Mouse (Mus musculus) MEL (cell line): ENCODE results near the gene Brms1. TPM values are rescaled to one million over a fixed set of nuclear protein-coding genes. Genes with fewer than 3 reads are reported as not detected.
A peak's percentile ranks its signal among the peaks of the same experiment; 100 is the strongest.

Source experiments
- DNase-seq: peaks from one replicate; pipeline ENCODE4 v3.0.0; 2011; ENCODE audit warnings: low read depth, low spot score
- H3K27ac ChIP-seq: 2 replicates; pipeline ENCODE4 v1.5.1; 2012; ENCODE audit warnings: low read depth, mild to moderate bottlenecking, control low read depth, low read length, moderate library complexity; ENCODE audit not compliant: control insufficient read depth
- H3K27me3 ChIP-seq, 2 experiments: fragments of 150-350 bp in 1 of 2; sonication (generic) in 1 of 2; 2 replicates each; pipeline ENCODE4 v1.6.1; 2012; ENCODE audit warnings: low read length in 2 of 2, mild to moderate bottlenecking in 2 of 2, improper control_type of control experiment in 1 of 2, moderate library complexity in 1 of 2; ENCODE audit not compliant: insufficient read depth in 2 of 2, control insufficient read depth in 1 of 2
- H3K36me3 ChIP-seq, 2 experiments: 2 replicates each; pipeline ENCODE4 v1.6.1; 2012 to 2014; ENCODE audit warnings: low read length in 2 of 2, improper control_type of control experiment in 1 of 2, inconsistent platforms in 1 of 2, mild to moderate bottlenecking in 1 of 2; ENCODE audit not compliant: insufficient read depth in 2 of 2, control insufficient read depth in 1 of 2
- H3K4me1 ChIP-seq, 2 experiments: fragments of 150-350 bp in 1 of 2; sonication (generic) in 1 of 2; 2 replicates each; pipeline ENCODE4 v1.6.1; 2012; ENCODE audit warnings: low read length in 2 of 2, improper control_type of control experiment in 1 of 2, mild to moderate bottlenecking in 1 of 2; ENCODE audit not compliant: insufficient read depth in 2 of 2, control insufficient read depth in 1 of 2
- H3K4me3 ChIP-seq, 2 experiments: fragments of 150-350 bp in 1 of 2; sonication (generic) in 1 of 2; 2 replicates each; pipeline ENCODE4 v1.5.1; 2012; ENCODE audit warnings: low read depth in 2 of 2, low read length in 2 of 2, mild to moderate bottlenecking in 2 of 2, moderate library complexity in 2 of 2, control low read depth in 1 of 2, improper control_type of control experiment in 1 of 2; ENCODE audit not compliant: control insufficient read depth in 1 of 2, insufficient read depth in 1 of 2
- H3K79me2 ChIP-seq: 2 replicates; pipeline ENCODE4 v1.6.1; 2012; ENCODE audit warnings: mild to moderate bottlenecking, low read length, moderate library complexity; ENCODE audit not compliant: control insufficient read depth, poor library complexity, insufficient read depth
- H3K9ac ChIP-seq: 2 replicates; pipeline ENCODE4 v1.6.1; 2012; ENCODE audit warnings: low read depth, mild to moderate bottlenecking, control low read depth, low read length, moderate library complexity; ENCODE audit not compliant: control insufficient read depth, poor library complexity, severe bottlenecking
- H3K9me3 ChIP-seq: fragments of 150-350 bp; sonication (generic); replicated peaks from 2 replicates; pipeline ENCODE4 v1.6.1; 2012; ENCODE audit warnings: mild to moderate bottlenecking, low read length, improper control_type of control experiment, moderate library complexity; ENCODE audit not compliant: insufficient read depth
- CHD1 ChIP-seq: IDR thresholded peaks from 2 replicates; pipeline ENCODE4 v1.6.1; 2012; ENCODE audit warnings: low read depth, mild to moderate bottlenecking, inconsistent platforms, low read length, improper control_type of control experiment
- CHD2 ChIP-seq: IDR thresholded peaks from 2 replicates; pipeline ENCODE4 v1.6.1; 2011; ENCODE audit warnings: low read length, improper control_type of control experiment
- CTCF ChIP-seq, 3 experiments: IDR thresholded peaks in 2 of 3; conservative IDR thresholded peaks in 1 of 3; 2 replicates each; pipeline ENCODE4 v1.5.1; 2011 to 2012; ENCODE audit warnings: low read length in 3 of 3, low read depth in 2 of 3, mild to moderate bottlenecking in 2 of 3, improper control_type of control experiment in 1 of 3, inconsistent platforms in 1 of 3, mixed read lengths in 1 of 3, moderate library complexity in 1 of 3; ENCODE audit not compliant: control insufficient read depth in 1 of 3, insufficient read depth in 1 of 3, poor library complexity in 1 of 3, severe bottlenecking in 1 of 3
- E2F4 ChIP-seq: IDR thresholded peaks from 2 replicates; pipeline ENCODE4 v1.6.1; 2011; ENCODE audit warnings: low read depth, low read length, improper control_type of control experiment, borderline replicate concordance
- ELF1 ChIP-seq: IDR thresholded peaks from 2 replicates; pipeline ENCODE4 v1.6.1; 2014; ENCODE audit warnings: low read depth, mild to moderate bottlenecking, inconsistent platforms, low read length, improper control_type of control experiment, moderate library complexity
- ETS1 ChIP-seq: IDR thresholded peaks from 2 replicates; pipeline ENCODE4 v1.6.1; 2012; ENCODE audit warnings: low read depth, mild to moderate bottlenecking, inconsistent platforms, low read length, improper control_type of control experiment, moderate library complexity
- MAFK ChIP-seq: IDR thresholded peaks from 2 replicates; pipeline ENCODE4 v1.6.1; 2011; ENCODE audit warnings: low read depth, mild to moderate bottlenecking, low read length, improper control_type of control experiment, borderline replicate concordance
- MAX ChIP-seq: IDR thresholded peaks from 2 replicates; pipeline ENCODE4 v1.6.1; 2011; ENCODE audit warnings: low read length, improper control_type of control experiment
- MEF2A ChIP-seq: IDR thresholded peaks from 2 replicates; pipeline ENCODE4 v1.6.1; 2014; ENCODE audit warnings: low read depth, mild to moderate bottlenecking, inconsistent platforms, low read length, improper control_type of control experiment; ENCODE audit not compliant: poor library complexity, insufficient replicate concordance, severe bottlenecking; ENCODE audit errors: extremely low read depth
- MYC ChIP-seq: IDR thresholded peaks from 2 replicates; pipeline ENCODE4 v1.6.1; 2011; ENCODE audit warnings: low read depth, mild to moderate bottlenecking, low read length, improper control_type of control experiment, moderate library complexity
- NELFE ChIP-seq: IDR thresholded peaks from 2 replicates; pipeline ENCODE4 v1.6.1; 2011; ENCODE audit warnings: low read depth, low read length, improper control_type of control experiment
- NRF1 ChIP-seq: IDR thresholded peaks from 2 replicates; pipeline ENCODE4 v1.6.1; 2014; ENCODE audit warnings: low read depth, mild to moderate bottlenecking, inconsistent platforms, low read length, improper control_type of control experiment, moderate library complexity; ENCODE audit not compliant: poor library complexity, insufficient read depth, severe bottlenecking
- RAD21 ChIP-seq: IDR thresholded peaks from 2 replicates; pipeline ENCODE4 v1.6.1; 2011; ENCODE audit warnings: mild to moderate bottlenecking, low read depth, low read length, improper control_type of control experiment
- SMC3 ChIP-seq: IDR thresholded peaks from 2 replicates; pipeline ENCODE4 v1.6.1; 2011; ENCODE audit warnings: low read depth, low read length, improper control_type of control experiment
- TAL1 ChIP-seq: IDR thresholded peaks from 2 replicates; pipeline ENCODE4 v1.6.1; 2012; ENCODE audit warnings: mild to moderate bottlenecking, inconsistent platforms, low read length, moderate library complexity, mixed read lengths
- TBP ChIP-seq: IDR thresholded peaks from 2 replicates; pipeline ENCODE4 v1.8.0; 2011; ENCODE audit warnings: low read depth, low read length, improper control_type of control experiment
- USF1 ChIP-seq: IDR thresholded peaks from 2 replicates; pipeline ENCODE4 v1.6.1; 2014; ENCODE audit warnings: low read depth, mild to moderate bottlenecking, inconsistent platforms, low read length, improper control_type of control experiment, moderate library complexity
- USF2 ChIP-seq, 2 experiments: IDR thresholded peaks; 2 replicates each; pipeline ENCODE4 v1.6.1; 2011 to 2012; ENCODE audit warnings: improper control_type of control experiment in 2 of 2, low read length in 2 of 2, borderline replicate concordance in 1 of 2, inconsistent platforms in 1 of 2, low read depth in 1 of 2, mild to moderate bottlenecking in 1 of 2; ENCODE audit not compliant: insufficient read depth in 1 of 2
- ZC3H11A ChIP-seq: IDR thresholded peaks from 2 replicates; pipeline ENCODE4 v1.6.1; 2012; ENCODE audit warnings: low read depth, mild to moderate bottlenecking, inconsistent platforms, low read length, improper control_type of control experiment
- ZMIZ1 ChIP-seq: IDR thresholded peaks from 2 replicates; pipeline ENCODE4 v1.6.1; 2012; ENCODE audit warnings: low read depth, mild to moderate bottlenecking, inconsistent platforms, low read length, improper control_type of control experiment, moderate library complexity
- polyA plus RNA-seq, 2 experiments: library from polyadenylated mRNA; stranded (reverse) in 1 of 2; unstranded in 1 of 2; fragments of >175 nt in 1 of 2; fragments of >200 nt in 1 of 2; gene quantifications; 2 replicates each; pipeline versions ENCODE4 v1.2.1 to v1.2.4; 2012; ENCODE audit warnings: low replicate concordance in 2 of 2, low read depth in 1 of 2; ENCODE audit not compliant: insufficient read length in 2 of 2, insufficient read depth in 1 of 2, missing spikeins in 1 of 2
- total RNA-seq: library from RNA; depleted of rRNA; stranded (reverse); fragments of 300-350 nt; gene quantifications from 2 replicates; pipeline ENCODE4 v1.2.3, GENCODE M21; 2012

The Brms1 gene
- total and polyA plus RNA-seq, 3 experiments, result 29.6 to 78.6 TPM; not detected in 1

GRCm38 (mm10) chr19:5073028-5073427 is 31.9 kb downstream of the Brms1 start (continued):
- no peak for TF ChIP-seq E2F4
- no peak for TF ChIP-seq TBP
- peak; percentile 68 for TF ChIP-seq NRF1
- TF ChIP-seq ETS1, result no peak
- TF ChIP-seq NELFE, result no peak
- no peak for TF ChIP-seq USF2 (IDR thresholded peaks at IDR 0.05; ENCODE audit: borderline replicate concordance in 1 of 2, insufficient read depth in 1 of 2, low read depth in 1 of 2, low read length in 2 of 2)
- no peak for TF ChIP-seq ZMIZ1
- TF ChIP-seq MAX, result no peak
- TF ChIP-seq CHD1, result no peak
- TF ChIP-seq MEF2A, result no peak
- no peak for TF ChIP-seq CHD2
- peak; percentile 62; the same call in 1 of the 2 replicates for TF ChIP-seq ZC3H11A
- TF ChIP-seq ELF1, result no peak
- peak; percentile 67 for TF ChIP-seq RAD21
- no peak for TF ChIP-seq MAFK
- TF ChIP-seq MYC, result no peak
- no peak for TF ChIP-seq USF1

- H3K9ac ChIP-seq, result no peak overlapping the region; the same call in 1 of the 2 replicates
- H3K27ac ChIP-seq, result no peak overlapping the region
- no peak for TF ChIP-seq MAFK
- TF ChIP-seq TBP, result no peak
- TF ChIP-seq RAD21, result no peak
- no peak for TF ChIP-seq TAL1
- H3K27me3 ChIP-seq, result no peaks in the 10 kb centered on the region
- no peaks in the 10 kb centered on the region for H3K36me3 ChIP-seq
- DNase-seq, result no peak
- H3K79me2 ChIP-seq, result peaks cover 2% of the 10 kb centered on the region; the same call in 1 of the 2 replicates
- no peaks in the 10 kb centered on the region for H3K9me3 ChIP-seq
- H3K4me1 ChIP-seq, result peaks cover 5 to 21% of the 10 kb centered on the region in 2 experiments
- H3K4me3 ChIP-seq, result peak overlapping the region; percentile 8 to 56; a peak in 3 of 4 replicates
These were observed 32.4 kb downstream of the Brms1 start for GRCm38 (mm10) chr19:5073518-5073917.

DNA sequence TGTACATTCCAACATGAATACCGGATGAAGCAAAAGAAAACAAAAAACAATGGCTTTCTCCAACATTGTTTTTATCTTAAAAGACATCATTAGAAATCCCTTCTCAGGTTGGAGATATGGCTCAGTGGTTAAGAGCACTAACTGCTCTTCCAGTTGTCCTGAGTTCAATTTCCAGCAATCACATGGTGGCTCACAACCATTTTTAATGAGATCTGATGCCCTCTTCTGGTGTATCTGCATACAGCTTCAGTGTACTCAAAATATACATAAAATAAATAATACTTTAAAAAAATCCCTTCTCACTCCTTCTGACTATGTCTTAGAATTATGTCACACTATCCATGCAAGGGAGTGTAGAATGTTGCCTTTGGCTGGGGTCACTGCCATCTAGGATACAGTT is 38.1 kb downstream of the Brms1 start:
- Histone ChIP-seq H3K36me3 (no peaks in the 10 kb centered on the region), H3K9ac (no peak overlapping the region), H3K27me3 (peaks cover 0 to 6% of the 10 kb centered on the region in 2 experiments; a peak in 2 of 4 replicates), H3K27ac (no peak overlapping the region), H3K4me1 (no peaks in the 10 kb centered on the region), H3K4me3 (no peak overlapping the region), H3K9me3 (no peaks in the 10 kb centered on the region), H3K79me2 (no peaks in the 10 kb centered on the region)
- TF ChIP-seq CHD1, result no peak
- peak; percentile 29; the same call in 1 of the 2 replicates for TF ChIP-seq MYC
- TF ChIP-seq RAD21, result peak; percentile 33
- TF ChIP-seq CTCF (IDR thresholded peaks at IDR 0.05 in 2 of 3, conservative IDR thresholded peaks at IDR 0.05 in 1 of 3; ENCODE audit: control insufficient read depth in 1 of 3, insufficient read depth in 1 of 3, low read depth in 2 of 3, low read length in 3 of 3, poor library complexity in 1 of 3, severe bottlenecking in 1 of 3), result peak; percentile 2 to 49 (median 13); a peak in 2 of 6 replicates
- TF ChIP-seq SMC3, result peak; percentile 35
- no peak for DNase-seq
